Comparison of ENCODE assay signal across 13 mouse cellular contexts in genomic region chr13:72301841-72302240, GRCm38 (mm10).
A peak's percentile ranks its signal among the peaks of the same experiment; 100 is the strongest.
DNase-seq lines count a peak whose midpoint lies in the region; ATAC-seq lines count a peak whose summit lies in the region.
"Had no signal": no experiment of that assay in that cellular context is flagged by ENCODE, and none has a peak within 500 bp of the region (broad histone marks: within the 10 kb centered on the region; RNA-seq: fewer than 3 reads in every experiment).

No protein-coding gene starts in this region.

- H3K4me1 ChIP-seq in heart, embryonic 13.5 days: peaks cover 13% of the 10 kb centered on the region
- H3K4me1 ChIP-seq in heart, embryonic 10.5 days: peaks cover 5% of the 10 kb centered on the region
- peaks cover 49% of the 10 kb centered on the region for H3K4me1 ChIP-seq in neural tube, embryonic 13.5 days (replicated peaks)

- DNase-seq in heart, embryonic 10.5 days (ENCODE audit: low spot score): no peak
- DNase-seq in neural tube, embryonic 10.5 days (ENCODE audit: extremely low spot score, low spot score): no peak
- DNase-seq in lung, postnatal 10 days: peak; percentile 29
- DNase-seq in thymus, postnatal 36 days: no peak
- DNase-seq in testis, postnatal 14 days (ENCODE audit: low spot score): no peak
- DNase-seq: adrenal gland, postnatal 36 days had no signal

- no peak for ATAC-seq in heart, embryonic 13.5 days (ENCODE audit: extremely low read depth, insufficient number of reproducible peaks, low FRiP score, low TSS enrichment)
- no peak for ATAC-seq in neural tube, embryonic 13.5 days (ENCODE audit: low read depth)
- no peak for ATAC-seq in cerebellum, adult (ENCODE audit: insufficient number of reproducible peaks, low FRiP score, low TSS enrichment)
- ATAC-seq: Patski had no signal

- no peak overlapping the region for H3K27ac ChIP-seq in heart, embryonic 13.5 days (replicated peaks)
- no peak overlapping the region for H3K27ac ChIP-seq in heart, embryonic 10.5 days
- no peak overlapping the region for H3K27ac ChIP-seq in neural tube, embryonic 13.5 days (replicated peaks)
- H3K27ac ChIP-seq: layer of hippocampus, adult 2 months; limb, embryonic 15.5 days had no signal

- peak overlapping the region; percentile 14 for H3K4me3 ChIP-seq in heart, embryonic 13.5 days
- H3K4me3 ChIP-seq in heart, embryonic 10.5 days: no peak overlapping the region
- no peak overlapping the region for H3K4me3 ChIP-seq in neural tube, embryonic 13.5 days
- H3K4me3 ChIP-seq: erythroblast, embryonic 14.5 days; layer of hippocampus, adult 2 months; limb, embryonic 15.5 days had no signal

- H3K36me3 ChIP-seq in heart, embryonic 13.5 days: no peaks in the 10 kb centered on the region
- no peaks in the 10 kb centered on the region for H3K36me3 ChIP-seq in heart, embryonic 10.5 days
- H3K36me3 ChIP-seq in neural tube, embryonic 13.5 days: no peaks in the 10 kb centered on the region
- H3K36me3 ChIP-seq: limb, embryonic 15.5 days had no signal

- no peak overlapping the region for H3K9ac ChIP-seq in heart, embryonic 13.5 days
- H3K9ac ChIP-seq in neural tube, embryonic 13.5 days: no peak overlapping the region
- H3K9ac ChIP-seq: limb, embryonic 15.5 days had no signal

- 64% methylated on average over 15 of the region's 15 CpGs for WGBS in heart, embryonic 13.5 days
- WGBS in heart, embryonic 10.5 days: 73% methylated on average over 15 of the region's 15 CpGs
- WGBS in neural tube, embryonic 13.5 days: 53% methylated on average over 15 of the region's 15 CpGs

- H3K4me2 ChIP-seq in heart, embryonic 13.5 days: peak overlapping the region; percentile 43
- H3K4me2 ChIP-seq in neural tube, embryonic 13.5 days: peak overlapping the region; percentile 31
- H3K4me2 ChIP-seq: limb, embryonic 15.5 days had no signal

- H3K27me3 ChIP-seq in heart, embryonic 13.5 days (replicated peaks): peaks cover 42% of the 10 kb centered on the region
- H3K27me3 ChIP-seq in heart, embryonic 10.5 days (ENCODE audit: insufficient read depth, poor library complexity, severe bottlenecking): peaks cover 25% of the 10 kb centered on the region
- peaks cover 58% of the 10 kb centered on the region for H3K27me3 ChIP-seq in neural tube, embryonic 13.5 days
- H3K27me3 ChIP-seq: Patski had no signal

- no peaks in the 10 kb centered on the region for H3K9me3 ChIP-seq in heart, embryonic 13.5 days
- H3K9me3 ChIP-seq in heart, embryonic 10.5 days: no peaks in the 10 kb centered on the region
- H3K9me3 ChIP-seq in neural tube, embryonic 13.5 days: no peaks in the 10 kb centered on the region
- H3K9me3 ChIP-seq: limb, embryonic 15.5 days had no signal
